Mouse (Mus musculus): ENCODE measurements around the gene Psmd4. TPM values are rescaled to one million over a fixed set of nuclear protein-coding genes. Genes with fewer than 3 reads are reported as not detected.
A peak's percentile ranks its signal among the peaks of the same experiment; 100 is the strongest.
"Not testable (repeated sequence)": the region's sequence is repeated elsewhere in the genome, so short reads cannot be mapped to it uniquely, and the experiment has no call there.

Psmd4 gene
- polyA plus RNA-seq, 1 experiment from 2014 or later: 282 TPM

DNA sequence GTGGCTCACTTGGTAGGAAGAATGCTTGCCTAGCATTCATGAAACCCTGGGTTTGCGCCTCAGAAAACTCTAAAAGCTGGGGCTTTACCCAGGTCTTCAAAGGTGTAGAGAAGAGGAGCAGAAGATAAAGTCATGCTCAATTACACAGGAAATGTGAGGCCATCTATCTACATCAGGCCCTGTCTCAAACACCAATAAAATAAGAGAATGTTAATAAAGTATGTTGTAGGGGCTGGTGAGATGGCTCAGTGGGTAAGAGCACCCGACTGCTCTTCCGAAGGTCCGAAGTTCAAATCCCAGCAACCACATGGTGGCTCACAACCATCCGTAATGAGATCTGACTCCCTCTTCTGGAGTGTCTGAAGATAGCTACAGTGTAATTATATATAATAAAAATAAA, 21.5 kb downstream of the Psmd4 start:
- H3K9ac ChIP-seq; H3K27me3 ChIP-seq; H3K4me1 ChIP-seq; ATAC-seq (ENCODE audit: low FRiP score, low read depth); H3K27ac ChIP-seq; H3K9me3 ChIP-seq; H3K4me3 ChIP-seq; H3K4me2 ChIP-seq (replicated peaks); H3K36me3 ChIP-seq: not testable (repeated sequence)
- WGBS: 90% methylated on average over 5 of the region's 5 CpGs

GRCm38 (mm10) chr3:95018741-95019140, 23.7 kb downstream of the Psmd4 start:
- Histone ChIP-seq H3K27me3 (no peaks in the 10 kb centered on the region), H3K4me3 (no peak overlapping the region)

DNA sequence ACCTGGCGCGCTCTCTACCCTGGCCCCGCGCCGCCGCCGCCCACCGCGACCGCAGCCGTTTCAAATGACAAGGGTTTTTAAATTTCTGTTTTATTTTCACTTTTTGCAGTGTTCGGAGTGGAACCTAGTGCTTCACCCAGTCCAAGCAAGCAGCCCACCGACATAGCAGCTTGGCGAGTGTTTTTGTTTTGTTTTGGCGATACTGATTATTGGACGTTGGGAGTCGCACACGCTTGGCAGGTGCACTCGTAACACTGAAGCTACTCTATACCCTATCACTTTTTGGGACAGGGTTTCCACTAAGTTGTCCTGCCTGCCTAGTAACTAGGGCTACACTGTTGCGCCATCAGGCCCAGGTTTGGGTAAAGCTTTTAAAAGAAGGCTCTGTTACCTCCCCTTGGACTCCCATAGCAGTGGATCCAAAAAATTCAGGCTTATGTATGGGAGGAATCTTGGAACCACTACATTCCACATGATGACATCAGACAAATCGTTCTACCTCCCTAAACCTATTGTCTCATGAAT, 25.8 kb downstream of the Psmd4 start:
- peak overlapping the region; percentile 81 for H3K4me3 ChIP-seq
- peaks cover 9% of the 10 kb centered on the region for H3K36me3 ChIP-seq
- H3K4me2 ChIP-seq (replicated peaks): peak overlapping the region; percentile 95
- H3K4me1 ChIP-seq: peaks cover 27% of the 10 kb centered on the region
- peak overlapping the region; percentile 69 for H3K9ac ChIP-seq
- no peaks in the 10 kb centered on the region for H3K27me3 ChIP-seq
- no peaks in the 10 kb centered on the region for H3K9me3 ChIP-seq
- 5% methylated on average over 21 of the region's 21 CpGs for WGBS
- H3K27ac ChIP-seq: peak overlapping the region; percentile 97
- ATAC-seq (ENCODE audit: low FRiP score, low read depth): no peak

More at GRCm38 (mm10) chr3:95018741-95019140, 23.7 kb downstream of the Psmd4 start:
- 84% methylated on average over 2 of the region's 2 CpGs for WGBS
- Histone ChIP-seq H3K4me1 (peaks cover 15% of the 10 kb centered on the region), H3K27ac (no peak overlapping the region), H3K9ac (no peak overlapping the region), H3K9me3 (no peaks in the 10 kb centered on the region), H3K4me2 (replicated peaks) (no peak overlapping the region), H3K36me3 (no peaks in the 10 kb centered on the region)
- ATAC-seq (ENCODE audit: low FRiP score, low read depth): no peak

DNA sequence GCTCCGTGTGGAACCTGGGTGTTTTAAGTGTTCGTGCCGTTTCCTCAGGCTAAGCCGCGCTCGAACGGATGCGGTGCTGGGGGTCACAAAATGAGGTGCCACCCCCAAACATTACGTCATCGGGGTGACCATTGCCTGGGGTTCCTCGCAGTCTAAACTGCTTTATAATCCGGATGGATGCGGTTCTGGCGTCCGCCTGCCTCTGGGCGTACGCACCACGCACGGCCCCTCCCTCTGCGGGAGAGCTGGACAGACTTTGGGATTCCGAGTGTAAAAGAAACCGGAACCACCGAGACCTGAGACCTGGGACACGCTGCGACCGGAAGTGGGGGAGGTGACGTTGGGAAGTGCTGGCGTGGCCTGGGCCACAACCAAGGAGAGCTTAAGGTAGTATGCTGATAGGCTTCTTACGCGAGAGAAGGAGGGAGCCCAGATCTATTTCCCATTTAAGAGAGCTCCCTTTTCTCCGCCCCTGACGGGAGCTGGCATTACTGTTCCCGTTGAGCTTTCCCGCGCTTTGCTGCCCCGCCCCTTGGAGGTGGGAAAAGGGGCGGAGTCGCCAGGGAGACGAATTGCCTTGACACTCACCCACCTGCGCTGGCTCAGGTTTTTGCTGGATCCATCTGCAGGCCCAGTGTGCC, 26.4 kb downstream of the Psmd4 start:
- Histone ChIP-seq H3K27ac (peak overlapping the region; percentile 97), H3K4me1 (peaks cover 27% of the 10 kb centered on the region), H3K4me3 (peak overlapping the region; percentile 81), H3K9ac (peak overlapping the region; percentile 69), H3K27me3 (no peaks in the 10 kb centered on the region), H3K9me3 (no peaks in the 10 kb centered on the region), H3K4me2 (replicated peaks) (peak overlapping the region; percentile 95), H3K36me3 (peaks cover 14% of the 10 kb centered on the region)
- under 1% methylated on average over 40 of the region's 40 CpGs for WGBS
- peak; percentile 72 for ATAC-seq (ENCODE audit: low FRiP score, low read depth)

GRCm38 (mm10) chr3:95015337-95015872, 27.0 kb downstream of the Psmd4 start, which contains the start of gene Zfp687:
Gene Zfp687, minus strand, starts transcription at chr3:95015448.
- ATAC-seq (ENCODE audit: low FRiP score, low read depth): peak; percentile 99
- H3K9me3 ChIP-seq: no peaks in the 10 kb centered on the region
- H3K4me2 ChIP-seq (replicated peaks): peak within 1 kb of the TSS; percentile 95
- H3K4me1 ChIP-seq: peaks cover 27% of the 10 kb centered on the region
- peak within 1 kb of the TSS; percentile 81 for H3K4me3 ChIP-seq
- H3K9ac ChIP-seq: peak within 1 kb of the TSS; percentile 85
- H3K27me3 ChIP-seq: no peaks in the 10 kb centered on the region
- 0% methylated on average over 37 of the region's 37 CpGs for WGBS
- peak within 1 kb of the TSS; percentile 97 for H3K27ac ChIP-seq
- H3K36me3 ChIP-seq: peaks cover 20% of the 10 kb centered on the region

- peaks cover 29% of the 10 kb centered on the region for H3K36me3 ChIP-seq
- no peak for ATAC-seq (ENCODE audit: low FRiP score, low read depth)
- H3K4me2 ChIP-seq (replicated peaks): peak overlapping the region; percentile 95
- WGBS: under 1% methylated on average over 39 of the region's 44 CpGs
- peaks cover 27% of the 10 kb centered on the region for H3K4me1 ChIP-seq
- peak overlapping the region; percentile 81 for H3K4me3 ChIP-seq
- H3K27ac ChIP-seq: peak overlapping the region; percentile 66
- H3K9me3 ChIP-seq: no peaks in the 10 kb centered on the region
- peak overlapping the region; percentile 85 for H3K9ac ChIP-seq
- H3K27me3 ChIP-seq: no peaks in the 10 kb centered on the region
These were observed 27.8 kb downstream of the Psmd4 start for GRCm38 (mm10) chr3:95014428-95015151.

- WGBS: 14% methylated on average over 13 of the region's 13 CpGs
- Histone ChIP-seq H3K4me2 (replicated peaks) (peak overlapping the region; percentile 95), H3K9ac (peak overlapping the region; percentile 85), H3K4me3 (peak overlapping the region; percentile 81), H3K4me1 (peaks cover 27% of the 10 kb centered on the region), H3K27ac (peak overlapping the region; percentile 66; the same call in 1 of the 2 replicates), H3K36me3 (peaks cover 36% of the 10 kb centered on the region), H3K9me3 (no peaks in the 10 kb centered on the region), H3K27me3 (no peaks in the 10 kb centered on the region)
- no peak for ATAC-seq (ENCODE audit: low FRiP score, low read depth)
These were observed 28.6 kb downstream of the Psmd4 start for GRCm38 (mm10) chr3:95013699-95014427.

- H3K4me3 ChIP-seq: peak overlapping the region; percentile 81; the same call in 1 of the 2 replicates
- H3K9me3 ChIP-seq: no peaks in the 10 kb centered on the region
- no peak overlapping the region for H3K9ac ChIP-seq
- ATAC-seq (ENCODE audit: low FRiP score, low read depth): no peak
- H3K27ac ChIP-seq: no peak overlapping the region
- no peaks in the 10 kb centered on the region for H3K27me3 ChIP-seq
- peaks cover 27% of the 10 kb centered on the region for H3K4me1 ChIP-seq
- peak overlapping the region; percentile 95 for H3K4me2 ChIP-seq (replicated peaks)
- peaks cover 45% of the 10 kb centered on the region for H3K36me3 ChIP-seq
- WGBS: 83% methylated on average over 3 of the region's 3 CpGs
These were observed 29.4 kb downstream of the Psmd4 start for GRCm38 (mm10) chr3:95012982-95013381.

DNA sequence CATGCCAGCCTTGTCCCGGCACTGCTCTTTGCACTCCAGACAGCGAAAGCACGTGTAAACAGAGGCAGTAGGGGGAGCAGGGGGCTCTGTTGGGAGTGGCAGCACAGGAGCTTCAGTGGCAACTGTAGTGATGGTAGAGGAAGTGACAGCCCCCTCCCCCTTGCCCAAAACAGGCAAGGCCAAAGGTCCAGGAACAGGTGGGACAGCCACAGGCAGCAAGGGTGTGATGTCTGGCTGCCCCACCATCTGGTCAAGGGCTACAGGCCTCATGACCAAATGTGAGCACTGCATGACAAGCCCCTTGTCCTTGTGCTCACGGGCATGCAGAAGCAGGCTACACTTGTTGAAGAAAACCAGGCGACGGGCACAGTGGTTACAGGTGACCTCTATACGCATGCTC, 32.0 kb downstream of the Psmd4 start:
- H3K27ac ChIP-seq: no peak overlapping the region
- H3K36me3 ChIP-seq: peaks cover 69% of the 10 kb centered on the region
- peaks cover 20% of the 10 kb centered on the region for H3K4me1 ChIP-seq
- no peaks in the 10 kb centered on the region for H3K9me3 ChIP-seq
- no peak overlapping the region for H3K4me2 ChIP-seq (replicated peaks)
- no peak for ATAC-seq (ENCODE audit: low FRiP score, low read depth)
- no peak overlapping the region for H3K4me3 ChIP-seq
- H3K27me3 ChIP-seq: no peaks in the 10 kb centered on the region
- 83% methylated on average over 7 of the region's 7 CpGs for WGBS
- H3K9ac ChIP-seq: no peak overlapping the region

GRCm38 (mm10) chr3:95007706-95008105, 34.7 kb downstream of the Psmd4 start:
- no peaks in the 10 kb centered on the region for H3K9me3 ChIP-seq
- no peak overlapping the region for H3K9ac ChIP-seq
- no peak for ATAC-seq (ENCODE audit: low FRiP score, low read depth)
- H3K36me3 ChIP-seq: peaks cover 93% of the 10 kb centered on the region
- H3K27ac ChIP-seq: no peak overlapping the region
- H3K4me2 ChIP-seq (replicated peaks): no peak overlapping the region
- H3K4me3 ChIP-seq: no peak overlapping the region
- no peaks in the 10 kb centered on the region for H3K27me3 ChIP-seq
- 87% methylated on average over 9 of the region's 9 CpGs for WGBS
- H3K4me1 ChIP-seq: 0 out of 2 replicates have a peak, but pooled peaks cover 1% of the 10 kb centered on the region

GRCm38 (mm10) chr3:95005651-95006050, 36.8 kb downstream of the Psmd4 start:
- H3K9ac ChIP-seq: no peak overlapping the region
- no peak for ATAC-seq (ENCODE audit: low FRiP score, low read depth)
- no peaks in the 10 kb centered on the region for H3K27me3 ChIP-seq
- H3K4me1 ChIP-seq: no peaks in the 10 kb centered on the region
- no peak overlapping the region for H3K4me2 ChIP-seq (replicated peaks)
- no peak overlapping the region for H3K27ac ChIP-seq
- H3K36me3 ChIP-seq: peaks cover 92% of the 10 kb centered on the region
- WGBS: 92% methylated on average over 3 of the region's 3 CpGs
- no peaks in the 10 kb centered on the region for H3K9me3 ChIP-seq
- H3K4me3 ChIP-seq: no peak overlapping the region
